Mouse (Mus musculus): ENCODE results near the gene Slc25a1.

The Slc25a1 gene

GRCm38 (mm10) chr16:17921325-17922162 lies 6.5 kb downstream of the Slc25a1 start:
- peak; percentile 98 for DNase-seq

GRCm38 (mm10) chr16:17920586-17920985 lies 7.4 kb downstream of the Slc25a1 start:
- DNase-seq: no peak

GRCm38 (mm10) chr16:17914307-17915249 lies 13.4 kb downstream of the Slc25a1 start, which contains the start of gene Gsc2:
Gsc2 (minus strand) TSS chr16:17915059.
- DNase-seq: no peak

- peak; percentile 83 for DNase-seq
These were observed 16.9 kb downstream of the Slc25a1 start, which contains the start of gene Ess2 for GRCm38 (mm10) chr16:17911052-17911595. Ess2 (minus strand) TSS chr16:17911348.

- no peak for DNase-seq
These were observed 29.6 kb downstream of the Slc25a1 start, which contains the start of the genes Dgcr2 and Tssk2 for GRCm38 (mm10) chr16:17898462-17898861. Dgcr2 (minus strand) TSS chr16:17898562. Tssk2 (plus strand) TSS chr16:17898637.

GRCm38 (mm10) chr16:17896091-17896490 lies 31.9 kb downstream of the Slc25a1 start:
- DNase-seq: no peak

GRCm38 (mm10) chr16:17893923-17894322 lies 34.1 kb downstream of the Slc25a1 start, which contains the start of gene Tssk1:
Tssk1 (plus strand) TSS chr16:17894223.
- no peak for DNase-seq

GRCm38 (mm10) chr16:17892606-17893005 lies 35.4 kb downstream of the Slc25a1 start:
- DNase-seq: no peak

- peak; percentile 100 for DNase-seq
These were observed 36.5 kb downstream of the Slc25a1 start, which contains the start of gene Gm20518 for GRCm38 (mm10) chr16:17891567-17891959. Gm20518 (minus strand) TSS chr16:17891671.

GRCm38 (mm10) chr16:17890917-17891566 lies 37.0 kb downstream of the Slc25a1 start:
- peak; percentile 67 for DNase-seq

GRCm38 (mm10) chr16:17890342-17890727 lies 37.7 kb downstream of the Slc25a1 start:
- DNase-seq: no peak

- DNase-seq: no peak
These were observed 38.2 kb downstream of the Slc25a1 start for GRCm38 (mm10) chr16:17889689-17890341.

GRCm38 (mm10) chr16:17884116-17884515 lies 43.9 kb downstream of the Slc25a1 start:
- DNase-seq: no peak

GRCm38 (mm10) chr16:17882196-17882595 lies 45.8 kb downstream of the Slc25a1 start:
- no peak for DNase-seq

GRCm38 (mm10) chr16:17879571-17879970 lies 48.4 kb downstream of the Slc25a1 start:
- no peak for DNase-seq

- DNase-seq: no peak
These were observed 51.9 kb downstream of the Slc25a1 start for GRCm38 (mm10) chr16:17876096-17876495.

Data from right cerebral cortex, postnatal 14 days (tissue).